Mouse (Mus musculus) midbrain, embryonic 10.5 days (tissue): ENCODE measurements at regions not wholly inside any gene's neighbourhood (a gene's known extent, or its start where the extent isn't known, plus 50 kb on each side); places are given as distances from the start of the nearest gene placed in this dataset. TPM values are rescaled to one million over a fixed set of nuclear protein-coding genes. Genes with fewer than 3 reads are reported as not detected.

Source experiments
- microRNA-seq: library from miRNA; unstranded; fragments of <30 nt; microRNA quantifications from one replicate; pipeline ENCODE4, GENCODE M21; 2017

Small RNAs in the stretch of these regions (microRNA-seq; reads per million reads assigned to microRNA genes)
- gene Gm25950, result not detected
